Mouse (Mus musculus) ES-CJ7 (cell line): ENCODE results near the gene Ccnjl.

Source experiments
- DNase-seq: peaks from one replicate; pipeline ENCODE4 v3.0.0; 2011; ENCODE audit warnings: low read depth, low spot score

Gene Ccnjl

GRCm38 (mm10) chr11:43528683-43529499, at the start of gene Ccnjl:
Gene Ccnjl (plus strand): TSS chr11:43528784.
- peak; percentile 43 for DNase-seq

- no peak for DNase-seq
Observed at GRCm38 (mm10) chr11:43479376-43479775, 49.2 kb upstream of the Ccnjl start.

DNA sequence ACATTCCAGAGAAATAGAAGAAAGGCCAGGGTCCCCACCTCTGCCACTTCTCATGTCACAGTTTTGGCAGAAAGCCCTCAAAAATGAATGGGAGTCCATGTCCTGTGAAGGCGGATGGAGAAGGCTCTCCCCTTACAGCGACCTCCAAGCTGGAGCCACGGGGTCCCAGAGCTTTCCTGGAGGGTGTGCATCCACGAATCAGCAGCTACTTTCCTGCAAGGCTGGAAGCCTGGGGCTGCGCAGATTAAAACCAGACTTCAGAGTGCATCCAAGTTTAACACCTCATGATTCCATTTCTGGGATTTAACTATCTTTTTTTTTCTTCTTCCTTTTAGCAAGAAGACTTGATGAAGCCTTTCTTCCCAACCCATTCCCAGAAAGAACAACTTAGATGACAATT, 48.0 kb upstream of the Ccnjl start:
- no peak for DNase-seq

DNA sequence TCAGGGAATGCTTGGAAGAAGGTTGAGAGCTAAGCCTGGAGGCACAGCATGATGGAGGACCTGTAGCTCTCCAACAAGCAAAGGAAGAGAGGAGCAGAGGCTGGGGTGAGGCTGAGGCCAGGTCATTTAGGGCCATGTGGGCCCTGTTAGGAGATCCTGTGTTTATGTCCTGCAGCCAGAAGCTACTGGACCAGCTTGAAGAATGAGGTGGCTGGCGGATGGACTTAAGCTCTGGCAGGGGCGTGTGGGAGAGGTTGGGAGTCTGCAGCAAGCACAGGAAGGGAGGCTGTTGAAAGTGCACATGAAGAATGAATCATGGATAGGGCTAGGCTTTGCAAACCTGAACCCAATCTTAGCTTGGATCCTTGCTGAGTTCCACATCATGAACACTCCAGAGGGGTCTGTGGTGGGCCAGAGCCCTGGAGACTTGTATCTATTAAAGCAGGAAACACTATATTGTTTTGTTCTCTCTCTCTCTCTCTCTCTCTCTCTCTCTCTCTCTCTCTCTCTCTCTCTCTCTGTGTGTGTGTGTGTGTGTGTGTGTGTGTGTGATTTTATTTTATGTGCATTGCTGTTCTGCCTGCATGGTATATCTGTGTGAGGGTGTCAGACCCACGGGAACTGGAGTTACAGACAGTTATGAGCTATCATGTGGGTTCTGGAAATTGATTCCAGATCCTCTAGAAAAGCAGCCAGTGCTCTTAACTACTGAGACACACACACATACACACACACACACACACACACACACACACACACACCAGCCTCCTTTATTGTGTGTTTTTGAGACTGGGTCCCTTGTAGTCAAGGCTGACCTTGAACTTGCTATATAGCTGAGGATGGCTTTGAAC, 46.7 kb upstream of the Ccnjl start:
- no peak for DNase-seq

DNA sequence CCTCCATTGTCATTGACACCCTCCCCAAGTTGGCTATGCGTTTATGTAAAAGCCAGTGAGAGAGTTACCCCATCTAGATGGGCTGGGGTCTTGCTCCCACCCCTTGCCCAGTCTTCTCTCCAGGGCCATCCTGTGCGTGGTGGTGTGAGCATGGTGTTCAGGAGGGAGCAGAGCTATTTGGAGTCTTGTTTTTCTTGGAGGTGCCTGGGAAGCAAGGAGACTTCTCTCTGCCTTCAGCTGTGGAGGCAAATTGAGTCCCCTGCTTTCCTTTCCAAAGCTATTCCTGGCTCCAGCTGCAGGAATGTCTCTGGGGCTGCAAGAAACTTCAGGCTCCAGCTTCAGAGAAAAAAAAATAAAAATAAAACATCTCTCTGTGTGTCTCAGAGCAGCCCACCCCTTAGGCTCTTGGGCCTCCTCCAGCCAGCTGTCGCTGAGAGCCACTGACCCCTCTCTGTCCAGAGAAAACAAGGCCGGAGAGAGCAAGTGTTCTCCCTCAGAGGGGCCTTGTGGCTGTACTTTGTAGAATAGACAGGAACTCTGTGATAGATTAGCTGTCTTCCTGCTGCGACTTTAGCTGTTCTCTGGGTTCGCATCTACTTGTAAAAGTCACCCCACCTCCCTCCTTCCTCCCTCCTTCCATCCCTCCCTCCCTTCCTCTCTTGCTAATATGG, 45.3 kb upstream of the Ccnjl start:
- no peak for DNase-seq

GRCm38 (mm10) chr11:43484057-43484456, 44.5 kb upstream of the Ccnjl start:
- no peak for DNase-seq

DNA sequence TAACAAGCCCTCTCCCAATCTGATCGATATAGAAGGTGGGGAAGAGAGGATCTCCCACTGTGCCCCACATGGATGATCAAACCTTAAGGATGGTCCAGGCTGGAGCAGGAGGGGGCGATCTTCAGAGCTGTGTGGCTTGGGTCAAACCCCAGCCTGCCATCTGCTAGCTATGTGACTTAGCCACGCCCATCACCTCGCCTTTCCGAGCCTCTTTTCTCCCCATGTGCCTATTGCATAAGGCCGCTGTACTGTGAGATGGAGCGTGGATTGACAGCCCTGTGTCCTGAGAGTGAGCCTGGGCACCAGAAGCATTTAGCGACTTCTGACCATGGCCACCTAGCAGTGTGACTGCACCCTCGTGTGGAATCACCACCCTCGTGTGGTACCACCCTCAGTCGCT, 43.9 kb upstream of the Ccnjl start:
- peak; percentile 41 for DNase-seq

- DNase-seq: no peak
Observed at GRCm38 (mm10) chr11:43485855-43486254, 42.7 kb upstream of the Ccnjl start.

GRCm38 (mm10) chr11:43492663-43493062, 35.9 kb upstream of the Ccnjl start:
- DNase-seq: peak; percentile 73

- peak; percentile 87 for DNase-seq
Observed at GRCm38 (mm10) chr11:43493815-43494409, 34.7 kb upstream of the Ccnjl start.

- DNase-seq: peak; percentile 75
Observed at GRCm38 (mm10) chr11:43495037-43495436, 33.5 kb upstream of the Ccnjl start.

- no peak for DNase-seq
Observed at GRCm38 (mm10) chr11:43495532-43495931, 33.1 kb upstream of the Ccnjl start.

- DNase-seq: no peak
Observed at GRCm38 (mm10) chr11:43501256-43501655, 27.3 kb upstream of the Ccnjl start.

GRCm38 (mm10) chr11:43505188-43505587, 23.4 kb upstream of the Ccnjl start:
- DNase-seq: no peak

DNA sequence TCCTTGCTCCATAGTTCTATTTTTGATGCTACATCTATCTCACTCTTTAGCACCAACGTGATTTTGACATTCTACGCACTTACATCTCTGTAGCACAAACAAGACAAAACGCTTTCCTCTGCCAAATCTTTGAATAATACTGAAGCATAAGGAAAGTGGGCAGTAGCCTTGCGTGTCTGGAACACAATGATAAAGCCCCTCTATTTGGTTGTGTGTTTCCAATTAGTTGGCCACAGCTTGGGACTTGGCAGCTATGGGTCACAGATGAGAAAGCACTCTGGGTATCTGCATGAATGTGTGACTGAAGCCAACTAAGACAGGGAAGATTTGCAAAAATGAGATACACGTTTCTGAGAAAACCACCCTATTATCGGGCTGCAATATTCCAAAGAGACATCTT, 20.6 kb upstream of the Ccnjl start:
- DNase-seq: no peak

GRCm38 (mm10) chr11:43509878-43510277, 18.7 kb upstream of the Ccnjl start:
- no peak for DNase-seq

GRCm38 (mm10) chr11:43512661-43513190, 15.9 kb upstream of the Ccnjl start:
- DNase-seq: peak; percentile 69

GRCm38 (mm10) chr11:43516344-43517021, 12.1 kb upstream of the Ccnjl start:
- DNase-seq: peak; percentile 87

GRCm38 (mm10) chr11:43517641-43518040, 10.9 kb upstream of the Ccnjl start:
- no peak for DNase-seq

GRCm38 (mm10) chr11:43518086-43518485, 10.5 kb upstream of the Ccnjl start:
- no peak for DNase-seq

- no peak for DNase-seq
Observed at GRCm38 (mm10) chr11:43518821-43519220, 9.8 kb upstream of the Ccnjl start.
